Mouse (Mus musculus) midbrain, embryonic 10.5 days (tissue): ENCODE results near the gene Cdh13. TPM values are rescaled to one million over a fixed set of nuclear protein-coding genes. Genes with fewer than 3 reads are reported as not detected.
"Not testable (repeated sequence)": the region's sequence is repeated elsewhere in the genome, so short reads cannot be mapped to it uniquely, and the experiment has no call there.

Experiments used
- DNase-seq: peaks from one replicate; pipeline ENCODE4 v3.0.0-alpha.2; 2017; ENCODE audit warnings: low spot score
- H3K27ac ChIP-seq: fragments of 300-500 bp; sonication (generic); replicated peaks from 2 replicates; pipeline ENCODE4 v1.5.1; 2016; ENCODE audit warnings: mild to moderate bottlenecking
- H3K27me3 ChIP-seq: fragments of 300-500 bp; sonication (generic); 2 replicates; pipeline ENCODE4 v1.6.1; 2016; ENCODE audit warnings: low read depth, mild to moderate bottlenecking; ENCODE audit not compliant: poor library complexity, severe bottlenecking
- H3K36me3 ChIP-seq: fragments of 300-500 bp; sonication (generic); 2 replicates; pipeline ENCODE4 v1.6.1; 2016; ENCODE audit warnings: mild to moderate bottlenecking, moderate library complexity
- H3K4me1 ChIP-seq: fragments of 300-500 bp; sonication (generic); 2 replicates; pipeline ENCODE4 v1.6.1; 2016
- H3K4me3 ChIP-seq: fragments of 300-500 bp; sonication (generic); 2 replicates; pipeline ENCODE4 v1.5.1; 2016; ENCODE audit warnings: mild to moderate bottlenecking, moderate library complexity
- H3K9me3 ChIP-seq: fragments of 300-500 bp; sonication (generic); replicated peaks from 2 replicates; pipeline ENCODE4 v1.6.1; 2016; ENCODE audit warnings: mild to moderate bottlenecking
- WGBS: fragments of 180-500 bp; shearing (Covaris S2); methylation state at CpG from one replicate; pipeline ENCODE4 v1.1.7; 2016; 5-methylcytosine and 5-hydroxymethylcytosine counted together
- polyA plus RNA-seq: library from polyadenylated mRNA; unstranded; fragments of >200 nt; fragmentation: Nextera tagmentation; extraction: Ambion mirVana; gene quantifications from 2 replicates; pipeline ENCODE4 v1.2.1, GENCODE M21; 2016

Cdh13 gene
- polyA plus RNA-seq, 1 experiment from 2014 or later, result 2.5 TPM

DNA sequence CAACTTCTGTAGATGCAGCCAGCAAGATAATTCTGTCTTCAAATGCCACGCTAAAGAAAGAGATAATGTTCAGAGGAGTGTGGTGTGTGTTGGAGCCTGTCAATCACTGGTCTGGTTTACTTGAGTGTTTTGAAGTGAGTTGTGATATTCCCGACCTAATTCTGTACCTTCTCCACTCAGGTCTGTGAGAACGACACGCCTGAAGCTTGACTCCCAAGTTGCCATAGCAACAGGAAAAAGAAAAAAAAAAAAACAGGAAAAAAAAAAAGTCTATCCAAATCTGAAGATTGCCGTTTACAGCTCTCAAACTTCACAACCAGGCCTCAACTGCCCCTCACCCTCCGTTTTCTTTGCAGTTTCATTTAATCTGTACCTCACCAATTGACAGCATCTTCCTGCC is 1039.7 kb downstream of the Cdh13 start:
- 78% methylated on average over 6 of the region's 6 CpGs for WGBS
- Histone ChIP-seq H3K4me3 (no peak overlapping the region), H3K27ac (no peak overlapping the region), H3K27me3 (no peaks in the 10 kb centered on the region), H3K36me3 (no peaks in the 10 kb centered on the region), H3K4me1 (no peaks in the 10 kb centered on the region), H3K9me3 (0 out of 2 replicates have a peak, but pooled peaks cover 4% of the 10 kb centered on the region)
- no peak for DNase-seq

DNA sequence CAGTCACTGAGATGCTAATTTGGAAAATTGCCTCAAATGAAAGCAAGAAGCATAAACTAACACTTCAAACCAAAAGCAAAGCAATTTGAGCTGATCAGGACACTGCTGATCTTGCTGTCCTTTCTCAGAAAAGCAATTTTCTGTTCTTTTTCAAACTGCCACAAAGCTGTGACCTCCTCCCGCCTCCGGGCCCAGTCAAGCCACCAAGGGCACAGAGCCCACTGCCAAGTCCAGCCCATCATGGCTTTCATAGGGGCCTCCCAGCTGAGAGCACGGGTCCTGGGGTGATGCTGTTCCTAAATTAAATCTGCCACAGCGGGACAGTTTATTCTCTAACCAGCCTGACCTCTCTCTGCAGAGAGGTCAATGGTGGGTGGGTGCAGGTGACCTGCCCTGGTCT is 1056.0 kb downstream of the Cdh13 start:
- no peak overlapping the region for H3K27ac ChIP-seq
- 81% methylated on average over 4 of the region's 4 CpGs for WGBS

DNA sequence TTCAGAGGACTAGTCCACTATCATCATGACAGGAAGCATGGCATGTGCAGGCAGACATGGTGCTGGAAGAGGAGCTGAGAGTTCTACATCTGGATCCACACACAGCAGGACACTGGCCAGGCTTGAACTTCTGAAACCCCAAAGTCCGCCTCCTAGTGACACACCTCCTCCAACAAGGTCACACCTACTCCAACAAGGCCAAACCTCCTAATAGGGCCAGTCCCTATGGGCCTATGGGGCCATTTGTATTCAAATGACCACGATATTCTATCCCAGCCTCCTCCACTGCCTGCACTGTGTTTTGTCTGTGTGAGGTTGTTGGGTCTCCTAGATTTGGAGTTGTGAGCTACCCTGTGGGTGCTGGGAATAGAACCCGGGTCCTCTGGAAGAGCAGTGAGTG is 1060.1 kb downstream of the Cdh13 start:
- peaks cover 9% of the 10 kb centered on the region for H3K4me1 ChIP-seq
- peak overlapping the region; percentile 99 for H3K4me3 ChIP-seq
- H3K36me3 ChIP-seq, result peaks cover 29% of the 10 kb centered on the region
- H3K27me3 ChIP-seq, result peaks cover 22% of the 10 kb centered on the region; the same call in 1 of the 2 replicates
- peaks cover 6% of the 10 kb centered on the region for H3K9me3 ChIP-seq
- WGBS, result 87% methylated on average over 3 of the region's 3 CpGs
- H3K27ac ChIP-seq, result peak overlapping the region; percentile 91
- no peak for DNase-seq

More for the DNA sequence above, 1056.0 kb downstream of the Cdh13 start:
- Histone ChIP-seq H3K9me3 (peaks cover 14% of the 10 kb centered on the region), H3K4me1 (no peaks in the 10 kb centered on the region), H3K36me3 (no peaks in the 10 kb centered on the region), H3K27me3 (peaks cover 22% of the 10 kb centered on the region; the same call in 1 of the 2 replicates), H3K4me3 (no peak overlapping the region)
- no peak for DNase-seq

- peak; percentile 96 for DNase-seq
- WGBS, result 2% methylated on average over 52 of the region's 52 CpGs
- peak within 1 kb of the TSS; percentile 99 for H3K4me3 ChIP-seq
- H3K4me1 ChIP-seq, result peaks cover 9% of the 10 kb centered on the region
- H3K36me3 ChIP-seq, result peaks cover 36% of the 10 kb centered on the region
- H3K27ac ChIP-seq, result peak within 1 kb of the TSS; percentile 91
- 0 out of 2 replicates have a peak, but pooled peaks cover 5% of the 10 kb centered on the region for H3K9me3 ChIP-seq
- H3K27me3 ChIP-seq, result peaks cover 22% of the 10 kb centered on the region; the same call in 1 of the 2 replicates
Observed at GRCm38 (mm10) chr8:119344190-119344856, 1060.8 kb downstream of the Cdh13 start, which contains the start of gene Hsbp1. Gene Hsbp1 (plus strand): TSS chr8:119344488.

GRCm38 (mm10) chr8:119345029-119345682 is 1061.6 kb downstream of the Cdh13 start:
- H3K4me1 ChIP-seq, result peaks cover 9% of the 10 kb centered on the region
- DNase-seq, result no peak
- H3K36me3 ChIP-seq, result peaks cover 42% of the 10 kb centered on the region
- WGBS, result 55% methylated on average over 22 of the region's 22 CpGs
- H3K9me3 ChIP-seq, result 0 out of 2 replicates have a peak, but pooled peaks cover 5% of the 10 kb centered on the region
- peak overlapping the region; percentile 99 for H3K4me3 ChIP-seq
- peak overlapping the region; percentile 91 for H3K27ac ChIP-seq
- peaks cover 22% of the 10 kb centered on the region; the same call in 1 of the 2 replicates for H3K27me3 ChIP-seq

GRCm38 (mm10) chr8:119345683-119346075 is 1062.1 kb downstream of the Cdh13 start:
- H3K27ac ChIP-seq, result no peak overlapping the region
- H3K27me3 ChIP-seq, result peaks cover 22% of the 10 kb centered on the region; the same call in 1 of the 2 replicates
- peak overlapping the region; percentile 99 for H3K4me3 ChIP-seq
- 0 out of 2 replicates have a peak, but pooled peaks cover 5% of the 10 kb centered on the region for H3K9me3 ChIP-seq
- 84% methylated on average over 15 of the region's 15 CpGs for WGBS
- H3K4me1 ChIP-seq, result peaks cover 9% of the 10 kb centered on the region
- DNase-seq, result no peak
- H3K36me3 ChIP-seq, result peaks cover 47% of the 10 kb centered on the region

GRCm38 (mm10) chr8:119351647-119352046 is 1068.1 kb downstream of the Cdh13 start:
- DNase-seq, result no peak
- H3K27me3 ChIP-seq, result no peaks in the 10 kb centered on the region
- no peaks in the 10 kb centered on the region for H3K4me1 ChIP-seq
- H3K27ac ChIP-seq, result no peak overlapping the region
- WGBS, result 94% methylated on average over 19 of the region's 19 CpGs
- no peaks in the 10 kb centered on the region for H3K9me3 ChIP-seq
- H3K36me3 ChIP-seq, result peaks cover 47% of the 10 kb centered on the region
- no peak overlapping the region for H3K4me3 ChIP-seq

- Histone ChIP-seq H3K36me3 (peaks cover 32% of the 10 kb centered on the region), H3K4me3 (no peak overlapping the region), H3K27me3 (no peaks in the 10 kb centered on the region), H3K9me3 (no peaks in the 10 kb centered on the region), H3K27ac (no peak overlapping the region), H3K4me1 (no peaks in the 10 kb centered on the region)
- DNase-seq, result no peak
- 90% methylated on average over 10 of the region's 10 CpGs for WGBS
Observed at GRCm38 (mm10) chr8:119352977-119353658, 1069.6 kb downstream of the Cdh13 start.

- Histone ChIP-seq H3K27ac (no peak overlapping the region), H3K9me3 (no peaks in the 10 kb centered on the region), H3K4me3 (no peak overlapping the region), H3K4me1 (no peaks in the 10 kb centered on the region), H3K36me3 (peaks cover 27% of the 10 kb centered on the region), H3K27me3 (no peaks in the 10 kb centered on the region)
- 89% methylated on average over 6 of the region's 6 CpGs for WGBS
- no peak for DNase-seq
Observed at GRCm38 (mm10) chr8:119353659-119354023, 1070.1 kb downstream of the Cdh13 start.

DNA sequence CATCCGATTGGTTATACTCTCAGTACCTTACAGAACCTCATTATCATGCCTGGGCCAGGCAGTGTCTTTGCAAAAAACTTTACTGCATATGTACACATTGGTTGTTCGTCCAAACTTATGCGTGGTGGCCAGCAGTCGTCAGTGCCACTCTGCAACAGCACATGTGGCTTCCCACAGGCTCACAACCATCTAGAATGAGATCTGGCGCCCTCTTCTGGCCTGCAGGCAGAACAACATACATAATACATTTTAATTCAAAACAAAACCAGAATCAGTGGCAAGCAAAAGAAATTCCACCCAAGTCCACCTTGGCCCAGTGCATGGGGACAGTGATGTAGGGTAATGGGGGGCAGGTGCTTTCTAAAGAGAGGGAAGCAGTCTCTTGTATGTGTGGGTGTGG is 1073.1 kb downstream of the Cdh13 start:
- not testable (repeated sequence) for H3K9me3 ChIP-seq, H3K4me1 ChIP-seq, DNase-seq, H3K27me3 ChIP-seq, H3K27ac ChIP-seq, H3K36me3 ChIP-seq, H3K4me3 ChIP-seq
- WGBS, result 63% methylated on average over 5 of the region's 5 CpGs

- no peak overlapping the region for H3K4me3 ChIP-seq
- H3K4me1 ChIP-seq, result peaks cover 4% of the 10 kb centered on the region; the same call in 1 of the 2 replicates
- WGBS, result 82% methylated on average over 7 of the region's 7 CpGs
- H3K9me3 ChIP-seq, result no peaks in the 10 kb centered on the region
- no peak overlapping the region for H3K27ac ChIP-seq
- H3K36me3 ChIP-seq, result no peaks in the 10 kb centered on the region
- H3K27me3 ChIP-seq, result no peaks in the 10 kb centered on the region
- DNase-seq, result no peak
Observed at GRCm38 (mm10) chr8:119358175-119358574, 1074.6 kb downstream of the Cdh13 start.

DNA sequence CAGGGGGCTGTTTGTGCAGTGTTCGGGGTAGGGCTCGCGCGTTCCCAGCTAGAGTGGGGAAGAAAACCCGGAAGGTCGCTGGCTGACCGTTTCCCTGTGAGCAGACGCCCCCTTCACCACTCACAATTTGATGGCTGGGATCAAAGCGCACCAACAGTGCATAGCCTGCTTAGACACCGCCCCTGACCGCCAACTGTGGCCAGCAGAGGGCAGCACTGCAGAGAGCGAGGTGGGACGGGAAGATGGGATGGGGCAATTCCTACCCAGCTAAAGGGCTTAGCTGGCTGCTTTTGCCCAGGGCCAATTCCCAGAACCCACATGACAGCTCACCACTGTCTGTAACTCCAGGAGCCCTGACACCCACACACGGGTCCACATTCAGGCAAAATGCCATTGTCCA is 1075.3 kb downstream of the Cdh13 start:
- peak; percentile 50 for DNase-seq
- H3K36me3 ChIP-seq, result no peaks in the 10 kb centered on the region
- no peak overlapping the region for H3K27ac ChIP-seq
- no peaks in the 10 kb centered on the region for H3K9me3 ChIP-seq
- peaks cover 4% of the 10 kb centered on the region; the same call in 1 of the 2 replicates for H3K4me1 ChIP-seq
- no peak overlapping the region for H3K4me3 ChIP-seq
- 48% methylated on average over 14 of the region's 14 CpGs for WGBS
- no peaks in the 10 kb centered on the region for H3K27me3 ChIP-seq
